Mouse (Mus musculus) ES-E14 (cell line): Measurements from ENCODE around the gene Tmem150a.

Experiments used
- CHD2 ChIP-seq: IDR thresholded peaks from 2 replicates; pipeline ENCODE4 v1.6.1; 2014; ENCODE audit warnings: mild to moderate bottlenecking, low read depth, low read length, inconsistent platforms
- HCFC1 ChIP-seq: IDR thresholded peaks from 2 replicates; pipeline ENCODE4 v1.6.1; 2012; ENCODE audit warnings: low read length, inconsistent platforms, borderline replicate concordance; ENCODE audit not compliant: insufficient read depth
- MAFK ChIP-seq: IDR thresholded peaks from 2 replicates; pipeline ENCODE4 v1.6.1; 2014; ENCODE audit warnings: mild to moderate bottlenecking, low read depth, low read length, inconsistent platforms; ENCODE audit not compliant: insufficient read depth
- ZC3H11A ChIP-seq: IDR thresholded peaks from 2 replicates; pipeline ENCODE4 v1.6.1; 2012; ENCODE audit warnings: low read depth, mild to moderate bottlenecking, inconsistent platforms, low read length, borderline replicate concordance
- ZNF384 ChIP-seq: IDR thresholded peaks from 2 replicates; pipeline ENCODE4 v1.6.1; 2012; ENCODE audit warnings: low read depth, low read length, inconsistent platforms

GRCm38 (mm10) chr6:72374206-72374605 lies 19.0 kb downstream of the Tmem150a start:
- TF ChIP-seq HCFC1 (no peak), ZC3H11A (no peak), CHD2 (no peak), MAFK (no peak), ZNF384 (no peak)
